Mouse (Mus musculus): ENCODE measurements around the gene Dcxr. TPM values are rescaled to one million over a fixed set of nuclear protein-coding genes. Genes with fewer than 3 reads are reported as not detected.

The Dcxr gene
- polyA plus RNA-seq, 1 experiment from 2014 or later: 11.8 TPM

DNA sequence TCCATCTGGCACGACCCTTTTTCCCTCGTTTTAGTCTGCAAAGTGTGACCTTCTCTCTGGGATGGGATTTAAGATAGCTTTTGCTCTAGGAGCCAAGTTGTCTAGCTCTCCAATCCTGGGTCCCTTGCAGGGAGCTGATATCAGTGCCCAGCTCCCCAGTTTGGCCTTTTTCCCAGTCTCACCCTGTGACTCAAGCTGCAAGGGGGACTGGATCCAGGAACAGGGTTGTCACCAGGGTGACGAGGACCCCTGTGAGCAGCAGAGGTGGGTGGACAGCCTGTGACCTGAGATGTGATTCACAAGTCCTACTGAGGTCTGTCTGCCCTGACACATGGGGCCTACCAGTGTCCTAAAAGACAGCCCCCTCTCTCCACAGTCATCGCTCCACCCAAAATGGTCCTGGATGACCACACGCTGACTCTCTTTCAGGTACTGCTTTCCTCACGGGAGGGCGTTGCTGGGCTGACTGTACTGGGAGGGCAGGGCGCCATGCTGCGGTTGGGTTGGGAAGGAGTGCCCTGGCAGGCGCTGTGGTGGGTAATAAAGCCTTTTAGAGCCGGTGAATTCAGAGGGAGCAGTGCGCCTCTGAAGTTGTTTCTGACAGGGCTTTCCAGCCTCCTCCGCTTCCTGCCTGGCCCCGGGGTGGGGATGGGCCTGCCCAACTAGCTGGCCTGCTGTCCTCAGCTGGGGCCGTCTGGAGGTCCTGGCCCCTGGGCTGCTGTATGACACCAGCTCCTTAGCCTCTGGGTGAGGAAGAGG is 23.2 kb downstream of the Dcxr start:
- Histone ChIP-seq H3K4me1 (peaks cover 43% of the 10 kb centered on the region), H3K4me2 (replicated peaks) (no peak overlapping the region), H3K4me3 (no peak overlapping the region), H3K9ac (replicated peaks) (0 out of 2 replicates have a peak overlapping the region, but pooled peaks have one; percentile 43), H3K27ac (replicated peaks) (no peak overlapping the region), H3K9me3 (no peaks in the 10 kb centered on the region), H3K27me3 (no peaks in the 10 kb centered on the region), H3K36me3 (peaks cover 36% of the 10 kb centered on the region)
- WGBS: 40% methylated on average over 15 of the region's 15 CpGs
- ATAC-seq (ENCODE audit: low FRiP score, low read depth): no peak

DNA sequence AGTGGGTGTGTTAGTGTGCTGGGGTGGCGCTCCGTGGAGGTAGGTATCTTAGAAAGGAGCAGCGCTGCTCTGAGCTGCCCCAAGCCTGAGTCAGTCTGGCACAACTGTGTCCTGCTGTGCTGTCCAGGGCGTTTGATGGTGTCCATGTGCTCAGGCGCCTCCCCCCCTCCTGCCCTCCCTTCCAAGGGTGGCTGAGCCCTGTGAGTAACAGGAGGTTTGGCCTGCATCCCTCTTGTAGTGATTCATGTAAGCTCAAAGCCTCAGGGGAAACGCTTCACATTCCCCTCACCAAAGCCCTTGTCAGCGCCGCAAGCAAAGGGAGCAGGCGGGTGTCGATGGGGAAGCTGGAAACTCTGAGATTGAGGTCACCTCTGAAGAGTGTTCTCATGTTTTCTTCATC is 29.3 kb downstream of the Dcxr start:
- Histone ChIP-seq H3K9ac (replicated peaks) (no peak overlapping the region), H3K9me3 (no peaks in the 10 kb centered on the region), H3K4me2 (replicated peaks) (no peak overlapping the region), H3K27me3 (no peaks in the 10 kb centered on the region), H3K27ac (replicated peaks) (no peak overlapping the region), H3K4me3 (no peak overlapping the region), H3K36me3 (peaks cover 58% of the 10 kb centered on the region), H3K4me1 (peaks cover 15% of the 10 kb centered on the region)
- ATAC-seq (ENCODE audit: low FRiP score, low read depth): no peak
- WGBS: 78% methylated on average over 10 of the region's 10 CpGs

DNA sequence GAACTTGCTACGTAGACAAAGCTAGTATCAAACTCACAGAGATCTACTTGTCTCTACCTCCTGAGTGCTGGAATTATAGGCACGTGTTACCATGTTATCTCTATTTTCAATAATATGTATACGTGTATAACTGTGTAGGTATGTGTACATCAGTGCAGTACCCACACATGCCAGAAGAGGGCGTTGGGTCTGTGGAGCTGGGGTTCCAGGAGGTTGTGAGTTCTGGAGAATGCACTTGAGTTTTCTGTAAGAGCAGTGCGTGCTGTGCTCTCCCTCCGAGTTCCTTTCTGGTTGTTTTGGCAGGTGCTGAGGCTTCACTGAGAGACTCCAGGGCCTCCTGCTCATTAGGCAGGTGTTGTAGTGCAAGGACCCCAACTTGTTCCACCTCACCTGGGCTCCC is 30.5 kb downstream of the Dcxr start:
- Histone ChIP-seq H3K4me1 (peaks cover 15% of the 10 kb centered on the region), H3K9ac (replicated peaks) (no peak overlapping the region), H3K4me3 (no peak overlapping the region), H3K9me3 (no peaks in the 10 kb centered on the region), H3K27me3 (no peaks in the 10 kb centered on the region), H3K36me3 (peaks cover 57% of the 10 kb centered on the region), H3K4me2 (replicated peaks) (no peak overlapping the region), H3K27ac (replicated peaks) (no peak overlapping the region)
- 90% methylated on average over 6 of the region's 6 CpGs for WGBS
- no peak for ATAC-seq (ENCODE audit: low FRiP score, low read depth)

DNA sequence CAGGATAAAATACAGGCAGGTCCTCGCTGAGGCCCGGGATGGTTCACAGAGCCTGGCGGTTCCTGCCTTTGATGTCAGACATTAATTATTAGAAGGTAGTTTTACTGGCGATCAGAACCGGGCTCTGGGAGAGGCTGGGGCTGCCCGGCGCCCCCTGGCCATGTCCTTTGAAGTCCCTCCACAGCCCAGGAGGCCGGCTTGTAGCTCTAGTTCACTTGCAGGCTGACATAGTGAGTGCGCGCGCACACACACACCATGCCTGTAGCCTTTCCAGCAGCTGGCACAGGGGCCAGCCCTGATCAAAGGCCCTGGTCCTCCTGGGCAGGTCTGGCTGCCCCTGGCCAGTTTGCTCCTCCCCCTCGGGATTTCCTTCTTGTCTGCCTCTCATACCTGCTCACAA is 31.4 kb downstream of the Dcxr start:
- Histone ChIP-seq H3K9me3 (no peaks in the 10 kb centered on the region), H3K27ac (replicated peaks) (peak overlapping the region; percentile 65), H3K36me3 (peaks cover 55% of the 10 kb centered on the region), H3K9ac (replicated peaks) (no peak overlapping the region), H3K4me2 (replicated peaks) (no peak overlapping the region), H3K4me3 (no peak overlapping the region), H3K27me3 (no peaks in the 10 kb centered on the region), H3K4me1 (peaks cover 15% of the 10 kb centered on the region)
- peak; percentile 49; the same call in 1 of the 2 replicates for ATAC-seq (ENCODE audit: low FRiP score, low read depth)
- WGBS: 47% methylated on average over 12 of the region's 12 CpGs

DNA sequence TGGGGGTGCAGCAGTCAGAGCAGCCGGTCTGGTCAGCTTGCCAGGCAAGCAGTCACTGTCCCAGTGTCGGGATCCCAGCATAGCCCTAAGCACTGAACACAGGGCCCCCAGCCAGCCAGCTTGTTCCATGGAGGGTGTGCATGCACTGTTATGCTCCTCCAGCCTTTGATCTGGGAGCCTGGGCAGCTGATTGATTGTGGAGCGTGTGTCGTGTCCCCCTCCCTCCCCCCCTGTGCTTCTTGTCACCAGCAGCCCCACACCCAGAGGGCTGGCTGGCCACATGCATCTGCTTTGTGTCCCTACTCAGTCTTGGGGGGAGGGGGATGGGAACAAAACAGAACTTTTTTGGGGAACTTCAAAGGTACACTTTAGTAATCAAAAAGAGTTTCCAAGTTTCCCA is 31.9 kb downstream of the Dcxr start:
- Histone ChIP-seq H3K9ac (replicated peaks) (peak overlapping the region; percentile 39; the same call in 1 of the 2 replicates), H3K4me1 (peaks cover 15% of the 10 kb centered on the region), H3K27me3 (no peaks in the 10 kb centered on the region), H3K4me3 (no peak overlapping the region), H3K9me3 (no peaks in the 10 kb centered on the region), H3K36me3 (peaks cover 60% of the 10 kb centered on the region), H3K4me2 (replicated peaks) (0 out of 2 replicates have a peak overlapping the region, but pooled peaks have one; percentile 13), H3K27ac (replicated peaks) (peak overlapping the region; percentile 65)
- WGBS: 39% methylated on average over 4 of the region's 4 CpGs
- peak; percentile 60; the same call in 1 of the 2 replicates for ATAC-seq (ENCODE audit: low FRiP score, low read depth)

DNA sequence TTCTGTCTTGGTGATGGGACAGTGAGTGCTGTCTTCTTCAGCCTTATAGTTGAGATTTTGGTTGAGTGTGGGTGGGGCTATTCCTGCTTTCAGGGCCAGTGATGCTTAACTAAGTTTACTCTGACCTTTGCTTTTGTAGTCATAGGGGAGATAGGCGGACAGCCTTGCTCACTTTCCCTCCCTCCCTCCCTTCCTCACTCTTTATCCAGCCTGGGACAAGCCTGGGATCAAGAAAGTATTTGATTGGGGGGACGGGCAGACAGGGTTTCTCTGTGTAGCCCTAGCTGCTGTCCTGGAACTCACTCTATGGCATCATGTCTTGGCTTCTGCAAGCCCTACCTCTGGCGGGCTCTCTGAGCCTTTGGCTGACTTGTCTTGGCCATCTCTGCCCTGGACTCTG is 33.6 kb downstream of the Dcxr start:
- Histone ChIP-seq H3K4me2 (replicated peaks) (no peak overlapping the region), H3K9ac (replicated peaks) (no peak overlapping the region), H3K36me3 (peaks cover 59% of the 10 kb centered on the region), H3K27me3 (no peaks in the 10 kb centered on the region), H3K4me1 (peaks cover 15% of the 10 kb centered on the region), H3K4me3 (no peak overlapping the region), H3K27ac (replicated peaks) (no peak overlapping the region), H3K9me3 (no peaks in the 10 kb centered on the region)
- ATAC-seq (ENCODE audit: low FRiP score, low read depth): no peak
- 60% methylated on average over 3 of the region's 3 CpGs for WGBS

DNA sequence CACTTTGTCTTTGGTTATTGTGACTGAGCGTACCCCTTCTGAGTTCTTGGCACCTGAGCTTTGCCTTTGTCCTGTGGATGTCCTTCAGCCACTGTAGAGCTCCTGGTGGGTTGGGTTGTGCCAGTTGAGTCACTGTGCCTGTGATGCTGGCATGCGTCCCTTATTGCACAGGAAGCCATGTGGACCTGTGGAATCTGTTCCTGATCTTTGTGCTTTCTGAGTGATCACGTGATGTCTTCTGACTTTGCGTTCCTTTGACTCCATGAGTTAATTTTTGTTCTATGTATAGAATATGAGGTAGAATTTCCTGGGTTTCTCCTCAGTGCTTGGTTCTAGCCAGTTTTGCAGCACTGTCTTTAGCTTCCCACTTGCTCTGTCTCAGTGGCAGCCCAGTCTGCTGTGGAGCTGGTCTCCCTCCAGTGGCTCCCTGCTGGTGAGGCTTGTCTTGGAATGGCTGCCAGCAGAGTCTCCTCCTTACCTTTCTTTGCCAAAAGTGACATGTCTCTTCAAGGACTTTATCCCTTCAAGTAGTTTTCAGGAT is 34.5 kb downstream of the Dcxr start:
- H3K9ac ChIP-seq (replicated peaks): no peak overlapping the region
- H3K36me3 ChIP-seq: peaks cover 68% of the 10 kb centered on the region
- H3K4me3 ChIP-seq: no peak overlapping the region
- H3K4me1 ChIP-seq: peaks cover 15% of the 10 kb centered on the region
- H3K27ac ChIP-seq (replicated peaks): no peak overlapping the region
- H3K9me3 ChIP-seq: no peaks in the 10 kb centered on the region
- WGBS: 88% methylated on average over 4 of the region's 4 CpGs
- no peak for ATAC-seq (ENCODE audit: low FRiP score, low read depth)
- no peaks in the 10 kb centered on the region for H3K27me3 ChIP-seq
- H3K4me2 ChIP-seq (replicated peaks): no peak overlapping the region

DNA sequence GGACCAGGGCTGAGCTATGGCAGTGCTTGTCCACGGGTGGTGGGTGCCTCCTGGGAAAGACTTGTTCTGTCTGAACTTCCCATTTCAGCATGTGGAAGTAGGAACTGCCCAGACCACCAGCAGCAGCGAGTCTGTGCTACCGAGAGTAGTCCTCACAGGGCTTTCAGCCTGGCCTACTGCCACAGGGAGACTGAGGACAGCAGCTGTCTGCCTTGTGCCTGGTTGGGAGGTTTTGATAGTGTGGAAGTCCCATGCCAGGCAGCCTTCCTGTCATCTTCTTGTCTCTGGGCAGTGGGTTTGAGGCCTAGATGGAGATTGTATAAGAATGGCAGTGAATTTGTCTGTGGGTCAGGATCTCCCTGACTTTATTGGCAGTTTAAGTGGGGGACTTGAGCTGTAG is 37.7 kb downstream of the Dcxr start:
- Histone ChIP-seq H3K9ac (replicated peaks) (no peak overlapping the region), H3K4me2 (replicated peaks) (no peak overlapping the region), H3K4me3 (no peak overlapping the region), H3K27ac (replicated peaks) (no peak overlapping the region), H3K36me3 (peaks cover 76% of the 10 kb centered on the region), H3K4me1 (no peaks in the 10 kb centered on the region), H3K9me3 (no peaks in the 10 kb centered on the region), H3K27me3 (no peaks in the 10 kb centered on the region)
- ATAC-seq (ENCODE audit: low FRiP score, low read depth): no peak
- 88% methylated on average over 3 of the region's 3 CpGs for WGBS

DNA sequence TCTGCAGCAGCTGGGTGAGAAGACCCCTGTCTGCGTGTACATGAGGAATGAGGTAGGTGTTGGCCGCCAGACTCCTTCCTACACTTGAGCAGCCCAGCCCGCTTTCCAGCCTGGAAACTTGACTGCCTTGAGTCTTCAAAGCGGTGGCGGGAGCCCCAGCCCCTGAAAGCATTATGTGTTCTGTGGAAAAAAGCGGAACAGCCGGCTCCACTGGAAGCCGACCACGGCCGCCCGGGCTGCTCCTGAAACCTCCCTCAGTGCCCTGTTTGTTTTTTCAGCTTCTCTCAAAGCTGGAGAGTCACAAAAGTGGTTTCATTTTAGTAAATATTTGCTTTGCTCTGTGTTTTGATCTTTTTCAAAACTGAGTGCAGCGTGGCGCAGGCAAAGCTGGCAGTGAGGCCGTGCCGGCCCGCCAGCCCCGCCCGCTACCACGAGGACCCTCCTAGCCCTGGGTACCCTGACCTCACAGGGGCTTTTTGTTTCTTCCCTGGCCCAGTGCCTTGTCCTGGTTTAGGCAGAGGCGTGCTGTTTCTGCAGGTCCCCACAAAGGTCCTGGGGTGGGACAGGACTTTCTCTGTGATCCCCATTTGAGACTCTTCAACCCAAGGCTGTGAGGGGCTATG is 40.3 kb downstream of the Dcxr start:
- Histone ChIP-seq H3K9ac (replicated peaks) (no peak overlapping the region), H3K27ac (replicated peaks) (no peak overlapping the region), H3K4me2 (replicated peaks) (no peak overlapping the region), H3K27me3 (no peaks in the 10 kb centered on the region), H3K4me3 (no peak overlapping the region), H3K36me3 (peaks cover 69% of the 10 kb centered on the region), H3K4me1 (no peaks in the 10 kb centered on the region), H3K9me3 (no peaks in the 10 kb centered on the region)
- no peak for ATAC-seq (ENCODE audit: low FRiP score, low read depth)
- WGBS: 81% methylated on average over 20 of the region's 20 CpGs

DNA sequence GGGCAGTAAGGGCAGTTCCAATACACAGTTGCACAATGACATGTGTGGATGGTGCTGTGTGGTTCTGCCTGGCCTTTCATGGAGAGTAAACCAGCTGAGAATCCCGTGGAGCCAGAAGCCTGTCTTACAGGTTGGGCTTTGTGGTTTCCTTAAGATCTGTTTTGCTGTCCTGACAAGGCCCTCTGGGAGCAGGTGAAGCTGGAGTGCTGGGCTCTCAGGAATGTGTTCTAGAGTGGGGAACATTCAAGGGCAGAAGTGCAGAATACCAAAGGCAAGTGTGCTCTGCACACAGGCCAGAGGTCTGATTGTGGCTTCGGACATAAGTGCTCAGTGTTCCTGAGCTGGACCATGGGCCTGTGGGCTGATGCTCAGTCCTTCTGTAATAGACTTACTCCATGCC is 42.4 kb downstream of the Dcxr start:
- Histone ChIP-seq H3K4me1 (no peaks in the 10 kb centered on the region), H3K27me3 (no peaks in the 10 kb centered on the region), H3K36me3 (peaks cover 69% of the 10 kb centered on the region), H3K27ac (replicated peaks) (no peak overlapping the region), H3K4me2 (replicated peaks) (no peak overlapping the region), H3K9ac (replicated peaks) (no peak overlapping the region), H3K4me3 (no peak overlapping the region), H3K9me3 (no peaks in the 10 kb centered on the region)
- 89% methylated on average over 2 of the region's 2 CpGs for WGBS
- no peak for ATAC-seq (ENCODE audit: low FRiP score, low read depth)

DNA sequence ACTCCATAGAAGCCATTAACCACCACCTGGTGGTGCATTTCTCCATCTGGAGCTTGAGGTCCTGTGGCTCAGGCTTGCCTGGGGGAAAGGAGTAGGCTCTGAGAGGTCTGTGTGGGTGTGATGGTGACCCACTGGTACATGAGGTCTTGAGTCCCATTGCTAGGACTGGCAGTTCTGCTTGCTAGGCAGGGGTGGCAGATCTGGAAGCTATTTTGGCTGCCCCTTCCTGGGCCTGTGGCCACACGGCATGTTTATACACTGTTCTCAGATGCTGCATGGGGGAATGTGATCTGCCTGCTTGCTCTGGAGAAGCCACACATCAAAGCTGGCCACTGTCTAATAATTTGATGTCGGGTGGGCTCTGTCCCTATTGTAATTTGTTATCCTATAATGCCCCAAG is 43.0 kb downstream of the Dcxr start:
- peaks cover 69% of the 10 kb centered on the region for H3K36me3 ChIP-seq
- WGBS: 73% methylated on average over 2 of the region's 2 CpGs
- H3K9me3 ChIP-seq: no peaks in the 10 kb centered on the region
- H3K27ac ChIP-seq (replicated peaks): no peak overlapping the region
- H3K27me3 ChIP-seq: no peaks in the 10 kb centered on the region
- H3K9ac ChIP-seq (replicated peaks): no peak overlapping the region
- ATAC-seq (ENCODE audit: low FRiP score, low read depth): no peak
- no peaks in the 10 kb centered on the region for H3K4me1 ChIP-seq
- no peak overlapping the region for H3K4me2 ChIP-seq (replicated peaks)
- H3K4me3 ChIP-seq: no peak overlapping the region

DNA sequence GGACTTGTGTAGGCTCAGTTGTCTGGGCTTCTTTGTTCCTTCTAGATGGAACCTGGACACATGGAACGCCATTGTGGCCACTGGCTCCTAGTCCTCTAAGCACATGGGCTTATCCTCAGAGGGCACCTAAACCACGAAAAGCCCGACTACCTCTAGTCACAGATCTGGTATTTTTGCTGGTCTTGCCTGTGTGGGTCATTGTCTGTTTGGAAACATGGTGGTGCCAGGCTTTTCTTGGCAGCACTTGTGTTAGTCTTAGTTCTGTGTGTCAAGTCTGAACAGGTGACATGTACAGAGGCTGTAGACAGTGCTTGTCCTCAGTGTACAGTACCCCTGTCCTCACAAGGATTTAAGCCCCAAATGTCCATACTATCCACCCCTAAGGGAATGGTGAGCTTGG is 43.5 kb downstream of the Dcxr start:
- no peak for ATAC-seq (ENCODE audit: low FRiP score, low read depth)
- H3K9me3 ChIP-seq: no peaks in the 10 kb centered on the region
- H3K4me3 ChIP-seq: no peak overlapping the region
- H3K4me2 ChIP-seq (replicated peaks): no peak overlapping the region
- H3K4me1 ChIP-seq: no peaks in the 10 kb centered on the region
- no peak overlapping the region for H3K9ac ChIP-seq (replicated peaks)
- H3K27me3 ChIP-seq: no peaks in the 10 kb centered on the region
- no peak overlapping the region for H3K27ac ChIP-seq (replicated peaks)
- peaks cover 69% of the 10 kb centered on the region for H3K36me3 ChIP-seq
- WGBS: 94% methylated on average over 3 of the region's 3 CpGs
